Mouse (Mus musculus): ENCODE measurements at regions not wholly inside any gene's neighbourhood (a gene's known extent, or its start where the extent isn't known, plus 50 kb on each side); places are given as distances from the start of the nearest gene placed in this dataset.

DNA sequence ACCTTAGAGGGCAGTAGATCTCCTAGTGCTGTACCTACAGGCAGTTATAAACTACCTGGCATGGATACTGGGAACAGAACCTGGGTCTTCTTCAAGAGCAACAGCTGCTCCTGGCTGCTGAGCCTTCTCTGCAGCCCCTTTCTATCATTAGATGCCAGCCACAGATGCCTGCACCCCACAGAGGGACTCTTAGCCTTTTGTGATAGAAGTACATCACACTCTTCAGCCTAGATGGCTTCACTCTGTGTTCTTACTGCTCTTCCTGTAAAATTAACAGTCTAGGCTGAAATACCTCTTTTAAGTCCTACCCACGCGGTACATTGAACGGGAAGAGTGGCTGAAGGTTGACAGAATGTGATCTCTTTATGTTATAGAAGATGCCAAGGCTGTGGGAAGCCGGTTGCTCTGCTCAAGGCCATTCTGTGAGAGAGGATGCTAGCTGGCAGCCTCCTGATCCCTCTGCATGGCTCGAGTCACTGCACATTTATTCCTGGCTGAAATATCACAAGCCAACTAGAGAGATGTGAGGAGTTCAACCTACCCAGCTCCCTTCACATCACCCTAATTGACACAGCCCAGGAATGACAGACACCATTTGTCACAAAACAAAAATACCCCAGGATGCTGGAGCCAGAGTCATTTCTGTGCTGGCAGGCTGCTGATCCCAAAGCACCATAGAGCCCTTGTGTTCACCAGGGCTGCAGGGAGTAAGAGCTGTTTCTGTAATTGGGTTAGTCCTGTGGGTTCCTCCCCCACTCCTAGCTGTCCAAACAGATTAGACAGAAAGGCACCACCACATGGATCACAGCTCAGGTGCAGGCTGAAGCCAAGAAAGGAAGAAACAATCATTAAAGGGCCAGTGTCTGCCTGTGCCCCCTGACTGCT lies 162.5 kb downstream of the B3gnt2 start:
- no peak overlapping the region for H3K4me3 ChIP-seq
- H3K4me1 ChIP-seq: no peaks in the 10 kb centered on the region
- 0 out of 2 replicates have a peak, but pooled peaks have one; percentile 15 for ATAC-seq (ENCODE audit: low FRiP score, low read depth)
- H3K36me3 ChIP-seq: no peaks in the 10 kb centered on the region
- no peaks in the 10 kb centered on the region for H3K27me3 ChIP-seq
- H3K9ac ChIP-seq: no peak overlapping the region
- H3K27ac ChIP-seq: no peak overlapping the region
- 70% methylated on average over 5 of the region's 5 CpGs for WGBS
- no peaks in the 10 kb centered on the region for H3K9me3 ChIP-seq
- no peak overlapping the region for H3K4me2 ChIP-seq (replicated peaks)

GRCm38 (mm10) chr11:22706082-22706481 lies 154.7 kb downstream of the B3gnt2 start:
- H3K4me3 ChIP-seq: no peak overlapping the region
- no peaks in the 10 kb centered on the region for H3K4me1 ChIP-seq
- H3K9me3 ChIP-seq: no peaks in the 10 kb centered on the region
- no peak for ATAC-seq (ENCODE audit: low FRiP score, low read depth)
- H3K4me2 ChIP-seq (replicated peaks): no peak overlapping the region
- H3K36me3 ChIP-seq: no peaks in the 10 kb centered on the region
- 45% methylated on average over 3 of the region's 3 CpGs for WGBS
- H3K27ac ChIP-seq: no peak overlapping the region
- H3K27me3 ChIP-seq: no peaks in the 10 kb centered on the region
- no peak overlapping the region for H3K9ac ChIP-seq

All from limb, embryonic 13.5 days (tissue).